Mouse (Mus musculus): Measurements from ENCODE around the gene Ptprg. TPM values are rescaled to one million over a fixed set of nuclear protein-coding genes. Genes with fewer than 3 reads are reported as not detected.

Ptprg gene
- polyA plus RNA-seq, 1 experiment from 2014 or later, result 20.8 TPM

DNA sequence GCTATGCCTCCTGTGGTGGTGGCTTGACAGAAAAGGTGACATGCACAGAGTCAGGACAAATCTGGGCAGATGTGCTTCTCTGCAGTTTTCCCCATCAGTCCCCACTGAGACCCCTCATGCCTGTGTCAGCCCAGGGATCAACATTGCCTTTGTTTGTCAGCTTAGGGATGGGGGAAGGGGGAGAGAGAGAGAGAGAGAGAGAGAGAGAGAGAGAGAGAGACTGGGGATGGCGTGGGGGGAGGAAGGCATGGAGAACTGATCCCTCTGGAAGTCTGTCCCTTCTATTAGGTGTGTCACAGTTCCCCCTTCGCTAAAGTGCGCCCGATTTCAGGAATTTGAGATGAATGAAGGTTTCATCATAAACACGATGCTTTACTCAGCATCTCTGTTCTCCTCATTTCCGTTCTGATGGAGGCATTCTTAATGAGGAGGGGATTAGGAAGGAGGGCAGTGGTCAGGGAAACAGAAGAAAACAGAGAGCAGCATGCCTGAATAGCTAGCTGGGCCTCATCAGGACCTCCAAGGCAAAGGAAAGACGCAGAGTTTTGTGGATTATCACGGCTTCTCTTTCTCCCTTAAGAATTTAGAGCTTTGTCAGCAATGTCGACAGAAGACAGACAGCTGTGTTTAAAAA lies 24.1 kb downstream of the Ptprg start:
- Histone ChIP-seq H3K27ac (ENCODE audit: low read length) (no peak overlapping the region), H3K4me1 (ENCODE audit: control insufficient read depth, insufficient read depth, low read length) (peaks cover 10% of the 10 kb centered on the region; the same call in 1 of the 2 replicates), H3K9ac (ENCODE audit: low read length) (no peak overlapping the region), H3K9me3 (replicated peaks; ENCODE audit: control insufficient read depth, low read length) (0 out of 2 replicates have a peak, but pooled peaks cover 2% of the 10 kb centered on the region), H3K4me2 (ENCODE audit: low read depth, low read length) (no peak overlapping the region), H3K36me3 (ENCODE audit: control insufficient read depth, insufficient read depth, low read length) (no peaks in the 10 kb centered on the region), H3K27me3 (ENCODE audit: control insufficient read depth, insufficient read depth, low read length) (no peaks in the 10 kb centered on the region), H3K4me3 (replicated peaks; ENCODE audit: low read length) (no peak overlapping the region)
- WGBS, result 30% methylated on average over 9 of the region's 9 CpGs
- no peak for ATAC-seq (ENCODE audit: insufficient read depth, low FRiP score)

DNA sequence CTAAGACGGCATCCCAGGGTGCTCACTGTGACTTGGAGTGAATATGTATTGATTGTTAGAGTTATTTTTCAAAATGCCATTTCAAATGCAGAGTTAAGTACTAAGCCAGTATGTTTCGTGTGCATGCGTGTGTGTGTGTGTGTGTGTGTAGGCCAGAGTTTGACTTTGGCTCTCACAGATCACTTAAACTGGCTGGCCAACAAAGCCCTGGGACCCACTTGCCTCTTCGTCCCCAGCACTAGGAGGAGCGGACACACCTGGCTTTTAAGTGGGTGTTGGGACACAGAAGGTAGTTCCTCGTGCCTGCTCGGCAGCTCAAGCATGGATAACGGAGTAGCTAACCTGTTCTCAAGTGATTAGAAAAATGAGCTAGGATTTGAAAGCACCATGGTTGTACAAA lies 24.6 kb downstream of the Ptprg start:
- H3K9me3 ChIP-seq (replicated peaks; ENCODE audit: control insufficient read depth, low read length), result 0 out of 2 replicates have a peak, but pooled peaks cover 2% of the 10 kb centered on the region
- no peak for ATAC-seq (ENCODE audit: insufficient read depth, low FRiP score)
- no peak overlapping the region for H3K4me3 ChIP-seq (replicated peaks; ENCODE audit: low read length)
- H3K9ac ChIP-seq (ENCODE audit: low read length), result no peak overlapping the region
- H3K4me2 ChIP-seq (ENCODE audit: low read depth, low read length), result no peak overlapping the region
- WGBS, result 70% methylated on average over 8 of the region's 8 CpGs
- H3K27ac ChIP-seq (ENCODE audit: low read length), result no peak overlapping the region
- no peaks in the 10 kb centered on the region for H3K36me3 ChIP-seq (ENCODE audit: control insufficient read depth, insufficient read depth, low read length)
- H3K27me3 ChIP-seq (ENCODE audit: control insufficient read depth, insufficient read depth, low read length), result no peaks in the 10 kb centered on the region
- H3K4me1 ChIP-seq (ENCODE audit: control insufficient read depth, insufficient read depth, low read length), result peaks cover 10% of the 10 kb centered on the region; the same call in 1 of the 2 replicates

DNA sequence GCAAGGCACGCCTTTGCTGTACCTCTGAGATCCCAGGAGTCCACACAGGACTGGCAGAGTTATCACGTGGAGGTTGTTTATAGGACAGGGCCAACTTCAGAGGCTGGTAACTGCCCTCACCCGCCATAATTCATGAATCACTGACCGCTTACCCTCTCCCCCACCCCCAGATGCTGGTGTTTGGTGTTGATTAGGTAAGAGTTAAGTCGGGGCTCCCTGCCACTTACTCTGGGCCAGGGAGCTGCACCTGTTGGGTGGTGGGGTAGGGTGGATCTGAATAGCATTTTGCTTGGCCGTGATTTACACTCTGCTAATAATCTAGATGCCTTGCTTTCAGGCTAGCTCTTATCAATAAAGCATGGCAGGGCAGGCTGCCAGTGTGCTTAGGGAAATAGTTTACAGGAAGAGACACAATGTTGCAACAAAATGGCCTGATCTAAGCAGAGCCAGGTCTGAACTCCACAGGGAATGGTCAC lies 25.2 kb downstream of the Ptprg start:
- H3K36me3 ChIP-seq (ENCODE audit: control insufficient read depth, insufficient read depth, low read length), result no peaks in the 10 kb centered on the region
- H3K27ac ChIP-seq (ENCODE audit: low read length), result no peak overlapping the region
- WGBS, result 34% methylated on average over 6 of the region's 6 CpGs
- H3K4me1 ChIP-seq (ENCODE audit: control insufficient read depth, insufficient read depth, low read length), result peaks cover 10% of the 10 kb centered on the region; the same call in 1 of the 2 replicates
- no peak overlapping the region for H3K4me2 ChIP-seq (ENCODE audit: low read depth, low read length)
- H3K9me3 ChIP-seq (replicated peaks; ENCODE audit: control insufficient read depth, low read length), result peaks cover 5% of the 10 kb centered on the region; the same call in 1 of the 2 replicates
- ATAC-seq (ENCODE audit: insufficient read depth, low FRiP score), result peak; percentile 40; the same call in 1 of the 2 replicates
- no peak overlapping the region for H3K4me3 ChIP-seq (replicated peaks; ENCODE audit: low read length)
- no peak overlapping the region for H3K9ac ChIP-seq (ENCODE audit: low read length)
- no peaks in the 10 kb centered on the region for H3K27me3 ChIP-seq (ENCODE audit: control insufficient read depth, insufficient read depth, low read length)

- WGBS, result 69% methylated on average over 1 of the region's 1 CpGs
- no peaks in the 10 kb centered on the region for H3K36me3 ChIP-seq (ENCODE audit: control insufficient read depth, insufficient read depth, low read length)
These were observed 26.6 kb downstream of the Ptprg start for GRCm38 (mm10) chr14:11579950-11580349.

GRCm38 (mm10) chr14:11584263-11584662 lies 30.9 kb downstream of the Ptprg start:
- H3K27me3 ChIP-seq (ENCODE audit: control insufficient read depth, insufficient read depth, low read length), result no peaks in the 10 kb centered on the region
- no peak overlapping the region for H3K4me3 ChIP-seq (replicated peaks; ENCODE audit: low read length)
- ATAC-seq (ENCODE audit: insufficient read depth, low FRiP score), result no peak
- no peaks in the 10 kb centered on the region for H3K4me1 ChIP-seq (ENCODE audit: control insufficient read depth, insufficient read depth, low read length)
- peaks cover 5% of the 10 kb centered on the region; the same call in 1 of the 2 replicates for H3K9me3 ChIP-seq (replicated peaks; ENCODE audit: control insufficient read depth, low read length)
- no peak overlapping the region for H3K9ac ChIP-seq (ENCODE audit: low read length)
- WGBS, result 79% methylated on average over 6 of the region's 6 CpGs
- no peak overlapping the region for H3K27ac ChIP-seq (ENCODE audit: low read length)
- H3K36me3 ChIP-seq (ENCODE audit: control insufficient read depth, insufficient read depth, low read length), result no peaks in the 10 kb centered on the region
- no peak overlapping the region for H3K4me2 ChIP-seq (ENCODE audit: low read depth, low read length)

More at GRCm38 (mm10) chr14:11579950-11580349, 26.6 kb downstream of the Ptprg start:
- Histone ChIP-seq H3K4me1 (ENCODE audit: control insufficient read depth, insufficient read depth, low read length) (peaks cover 10% of the 10 kb centered on the region; the same call in 1 of the 2 replicates), H3K4me2 (ENCODE audit: low read depth, low read length) (no peak overlapping the region), H3K9me3 (replicated peaks; ENCODE audit: control insufficient read depth, low read length) (peaks cover 5% of the 10 kb centered on the region; the same call in 1 of the 2 replicates), H3K27ac (ENCODE audit: low read length) (no peak overlapping the region), H3K4me3 (replicated peaks; ENCODE audit: low read length) (no peak overlapping the region), H3K9ac (ENCODE audit: low read length) (no peak overlapping the region), H3K27me3 (ENCODE audit: control insufficient read depth, insufficient read depth, low read length) (no peaks in the 10 kb centered on the region)
- no peak for ATAC-seq (ENCODE audit: insufficient read depth, low FRiP score)

- ATAC-seq (ENCODE audit: insufficient read depth, low FRiP score), result no peak
- Histone ChIP-seq H3K9ac (ENCODE audit: low read length) (no peak overlapping the region), H3K4me2 (ENCODE audit: low read depth, low read length) (no peak overlapping the region), H3K4me1 (ENCODE audit: control insufficient read depth, insufficient read depth, low read length) (no peaks in the 10 kb centered on the region), H3K36me3 (ENCODE audit: control insufficient read depth, insufficient read depth, low read length) (no peaks in the 10 kb centered on the region), H3K4me3 (replicated peaks; ENCODE audit: low read length) (no peak overlapping the region), H3K27me3 (ENCODE audit: control insufficient read depth, insufficient read depth, low read length) (no peaks in the 10 kb centered on the region), H3K9me3 (replicated peaks; ENCODE audit: control insufficient read depth, low read length) (peaks cover 5% of the 10 kb centered on the region; the same call in 1 of the 2 replicates), H3K27ac (ENCODE audit: low read length) (no peak overlapping the region)
- WGBS, result 72% methylated on average over 5 of the region's 5 CpGs
These were observed 31.7 kb downstream of the Ptprg start for GRCm38 (mm10) chr14:11584929-11585633.

- Histone ChIP-seq H3K9me3 (replicated peaks; ENCODE audit: control insufficient read depth, low read length) (no peaks in the 10 kb centered on the region), H3K4me2 (ENCODE audit: low read depth, low read length) (no peak overlapping the region), H3K9ac (ENCODE audit: low read length) (no peak overlapping the region), H3K4me1 (ENCODE audit: control insufficient read depth, insufficient read depth, low read length) (peaks cover 6% of the 10 kb centered on the region; the same call in 1 of the 2 replicates), H3K27me3 (ENCODE audit: control insufficient read depth, insufficient read depth, low read length) (no peaks in the 10 kb centered on the region), H3K4me3 (replicated peaks; ENCODE audit: low read length) (no peak overlapping the region), H3K36me3 (ENCODE audit: control insufficient read depth, insufficient read depth, low read length) (no peaks in the 10 kb centered on the region), H3K27ac (ENCODE audit: low read length) (no peak overlapping the region)
- no peak for ATAC-seq (ENCODE audit: insufficient read depth, low FRiP score)
- 70% methylated on average over 8 of the region's 8 CpGs for WGBS
These were observed 37.1 kb downstream of the Ptprg start for GRCm38 (mm10) chr14:11590387-11590786.

DNA sequence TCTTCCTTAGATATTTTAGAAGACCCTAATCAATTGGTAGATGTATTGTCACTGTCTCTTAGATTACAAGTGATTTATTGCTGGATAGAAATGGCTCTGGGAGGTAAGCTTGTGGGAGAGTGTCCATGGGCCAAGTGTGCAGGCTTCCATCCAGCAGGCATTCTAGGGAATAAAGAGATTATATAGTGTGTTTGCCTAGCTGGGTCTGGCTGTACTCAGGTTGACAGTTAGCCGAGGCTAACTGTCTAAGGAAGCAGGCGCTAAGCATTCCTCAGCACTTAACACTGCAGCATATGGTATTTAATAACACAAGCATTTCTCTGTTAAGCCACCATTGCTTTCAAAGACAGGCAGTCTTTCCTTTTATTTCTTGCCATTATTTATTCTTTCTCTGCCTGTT lies 39.3 kb downstream of the Ptprg start:
- WGBS, result 37% methylated on average over 2 of the region's 2 CpGs
- no peak overlapping the region for H3K27ac ChIP-seq (ENCODE audit: low read length)
- peaks cover 6% of the 10 kb centered on the region; the same call in 1 of the 2 replicates for H3K4me1 ChIP-seq (ENCODE audit: control insufficient read depth, insufficient read depth, low read length)
- no peaks in the 10 kb centered on the region for H3K9me3 ChIP-seq (replicated peaks; ENCODE audit: control insufficient read depth, low read length)
- H3K27me3 ChIP-seq (ENCODE audit: control insufficient read depth, insufficient read depth, low read length), result no peaks in the 10 kb centered on the region
- no peak overlapping the region for H3K4me2 ChIP-seq (ENCODE audit: low read depth, low read length)
- no peak overlapping the region for H3K9ac ChIP-seq (ENCODE audit: low read length)
- peak; percentile 65; the same call in 1 of the 2 replicates for ATAC-seq (ENCODE audit: insufficient read depth, low FRiP score)
- no peaks in the 10 kb centered on the region for H3K36me3 ChIP-seq (ENCODE audit: control insufficient read depth, insufficient read depth, low read length)
- H3K4me3 ChIP-seq (replicated peaks; ENCODE audit: low read length), result no peak overlapping the region

GRCm38 (mm10) chr14:11594336-11594735 lies 41.0 kb downstream of the Ptprg start:
- 84% methylated on average over 5 of the region's 5 CpGs for WGBS
- H3K27ac ChIP-seq (ENCODE audit: low read length), result no peak overlapping the region

More at GRCm38 (mm10) chr14:11594336-11594735, 41.0 kb downstream of the Ptprg start:
- Histone ChIP-seq H3K4me2 (ENCODE audit: low read depth, low read length) (no peak overlapping the region), H3K9ac (ENCODE audit: low read length) (no peak overlapping the region), H3K27me3 (ENCODE audit: control insufficient read depth, insufficient read depth, low read length) (no peaks in the 10 kb centered on the region), H3K4me3 (replicated peaks; ENCODE audit: low read length) (no peak overlapping the region), H3K4me1 (ENCODE audit: control insufficient read depth, insufficient read depth, low read length) (peaks cover 6% of the 10 kb centered on the region; the same call in 1 of the 2 replicates), H3K36me3 (ENCODE audit: control insufficient read depth, insufficient read depth, low read length) (no peaks in the 10 kb centered on the region), H3K9me3 (replicated peaks; ENCODE audit: control insufficient read depth, low read length) (no peaks in the 10 kb centered on the region)
- ATAC-seq (ENCODE audit: insufficient read depth, low FRiP score), result no peak
